Mouse (Mus musculus) gonadal fat pad, adult 2 months (tissue): ENCODE data around the gene Prr19. TPM values are rescaled to one million over a fixed set of nuclear protein-coding genes. Genes with fewer than 3 reads are reported as not detected.
"Not testable (repeated sequence)": the region's sequence is repeated elsewhere in the genome, so short reads cannot be mapped to it uniquely, and the experiment has no call there.

Experiments
- DNase-seq: peaks from one replicate; pipeline ENCODE4 v3.0.0-alpha.2; 2012; ENCODE audit warnings: low read depth
- polyA plus RNA-seq: library from polyadenylated mRNA; depleted of rRNA; stranded (reverse); fragments of >200 nt; gene quantifications from 2 replicates; pipeline ENCODE4 v1.2.3, GENCODE M21; 2012; rRNA removed

The Prr19 gene
- polyA plus RNA-seq, 1 experiment, result 0.30 TPM

- DNase-seq, result no peak
Measured at GRCm38 (mm10) chr7:25322058-25322484, 20.9 kb downstream of the Prr19 start.

- peak; percentile 58 for DNase-seq
Measured at GRCm38 (mm10) chr7:25323219-25323618, 22.0 kb downstream of the Prr19 start.

- DNase-seq, result not testable (repeated sequence)
Measured at GRCm38 (mm10) chr7:25325431-25325830, 24.2 kb downstream of the Prr19 start.

- no peak for DNase-seq
Measured at GRCm38 (mm10) chr7:25326233-25326632, 25.0 kb downstream of the Prr19 start.

DNA sequence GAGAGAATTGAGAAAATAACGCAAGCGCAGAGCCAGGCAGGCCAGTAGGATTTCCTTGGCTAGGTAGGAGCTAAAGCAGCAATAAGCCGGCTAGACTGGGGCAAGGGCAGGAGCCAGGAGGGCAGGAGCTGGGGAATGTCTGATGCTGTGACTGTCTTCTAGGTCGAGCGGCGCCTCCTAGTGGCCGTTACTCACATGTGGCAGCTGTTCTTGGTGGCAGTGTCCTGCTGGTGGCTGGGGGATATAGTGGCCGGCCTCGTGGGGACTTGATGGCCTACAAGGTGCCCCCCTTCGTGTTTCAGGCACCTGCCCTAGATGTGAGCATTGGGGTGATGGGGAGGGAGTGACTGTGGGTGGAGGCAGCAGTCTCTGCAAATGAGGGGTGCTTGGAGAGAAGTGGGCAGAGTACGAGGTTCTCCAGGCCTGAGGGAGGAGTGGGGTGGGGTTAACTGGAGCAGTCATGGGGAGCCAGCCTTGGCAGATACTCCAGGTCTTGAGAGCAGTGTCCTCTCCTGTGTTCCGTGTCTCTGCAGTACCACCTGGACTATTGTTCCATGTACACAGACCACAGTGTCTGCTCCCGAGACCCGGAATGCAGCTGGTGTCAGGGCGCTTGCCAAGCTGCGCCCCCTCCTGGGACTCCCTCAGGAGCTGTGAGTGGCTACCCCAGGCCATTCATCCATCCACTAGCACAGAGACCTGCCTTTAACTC is 32.5 kb downstream of the Prr19 start:
- no peak for DNase-seq

DNA sequence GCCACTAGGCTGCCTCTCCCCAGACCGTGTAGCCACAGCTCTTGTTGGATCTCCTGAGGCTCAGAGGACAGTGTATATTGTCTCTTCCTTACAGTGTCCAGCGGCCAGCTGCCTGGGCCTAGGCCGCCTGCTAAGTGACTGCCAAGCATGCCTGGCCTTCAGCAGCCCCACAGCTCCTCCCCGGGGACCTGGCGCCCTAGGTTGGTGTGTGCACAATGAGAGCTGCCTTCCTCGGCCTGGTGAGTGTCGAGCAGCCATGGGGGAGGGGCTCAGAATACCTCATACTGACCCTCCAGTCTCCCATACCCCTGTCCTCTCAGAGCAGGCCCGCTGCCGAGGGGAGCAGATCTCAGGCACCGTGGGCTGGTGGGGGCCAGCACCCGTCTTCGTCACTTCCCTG is 33.3 kb downstream of the Prr19 start:
- DNase-seq, result no peak

DNA sequence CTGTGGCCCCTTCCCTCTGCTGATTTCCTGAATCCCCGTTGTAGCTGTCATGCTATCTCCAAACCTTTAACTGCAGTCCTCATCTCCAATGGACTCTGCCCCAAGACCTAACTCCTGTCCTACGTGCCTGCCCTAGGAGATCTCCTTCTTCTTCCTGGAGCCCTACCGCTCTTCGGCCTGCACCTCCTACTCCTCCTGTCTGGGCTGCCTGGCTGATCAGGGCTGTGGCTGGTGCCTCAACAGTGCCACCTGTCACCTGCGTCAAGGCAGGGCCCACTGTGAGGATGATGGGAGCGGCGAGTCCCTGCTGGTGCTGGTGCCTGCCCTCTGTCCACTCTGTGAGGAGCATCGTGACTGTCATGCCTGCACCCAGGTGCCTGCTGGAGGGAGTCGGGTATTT is 38.1 kb downstream of the Prr19 start:
- DNase-seq, result no peak

- DNase-seq, result no peak
Measured at GRCm38 (mm10) chr7:25341000-25341784, 40.0 kb downstream of the Prr19 start.

GRCm38 (mm10) chr7:25348861-25349260 is 47.6 kb downstream of the Prr19 start:
- DNase-seq, result no peak

Other genes starting within 250 kb of the Prr19 start
- 15.1 and 15.7 TPM in 2 replicates for gene Grik5, start 229.1 kb upstream of the Prr19 start, polyA plus RNA-seq
- gene Zfp574, start 228.8 kb upstream of the Prr19 start, polyA plus RNA-seq, result 15.9 and 21.7 TPM in 2 replicates
- gene Pou2f2, start 121.7 kb upstream of the Prr19 start, polyA plus RNA-seq, result 1.1 and 1.2 TPM in 2 replicates
- 21.9 and 23.3 TPM in 2 replicates for gene Dedd2, start 80.8 kb upstream of the Prr19 start, polyA plus RNA-seq
- gene Zfp526, start 80.0 kb upstream of the Prr19 start, polyA plus RNA-seq, result 10.1 and 10.3 TPM in 2 replicates
- gene Gsk3a, start 63.6 kb upstream of the Prr19 start, polyA plus RNA-seq, result 120 and 125 TPM in 2 replicates
- 33.2 and 43.4 TPM in 2 replicates for gene Erf, start 50.6 kb upstream of the Prr19 start, polyA plus RNA-seq
- gene Cic, start 33.7 kb upstream of the Prr19 start, polyA plus RNA-seq, result 54.4 and 81.6 TPM in 2 replicates
- gene Pafah1b3, start 3.4 kb upstream of the Prr19 start, polyA plus RNA-seq, result 74.1 and 84.0 TPM in 2 replicates
- not detected in 2 replicates for gene Tmem145, start 4.7 kb downstream of the Prr19 start, polyA plus RNA-seq
- 40.0 and 41.2 TPM in 2 replicates for gene Megf8, start 15.8 kb downstream of the Prr19 start, polyA plus RNA-seq
- not detected in 2 replicates for gene Cnfn, start 68.3 kb downstream of the Prr19 start, polyA plus RNA-seq
- 664 and 702 TPM in 2 replicates for gene Lipe, start 97.3 kb downstream of the Prr19 start, polyA plus RNA-seq
- gene Cxcl17, start 111.5 kb downstream of the Prr19 start, polyA plus RNA-seq, result not detected in 2 replicates
- 7.4 and 8.9 TPM in 2 replicates for gene Ceacam1, start 176.2 kb downstream of the Prr19 start, polyA plus RNA-seq
- 0.16 and 0.31 TPM in 2 replicates for gene Ceacam2, start 238.4 kb downstream of the Prr19 start, polyA plus RNA-seq